Mouse (Mus musculus) kidney, adult 2 months (tissue): ENCODE measurements around the gene Hoxd3.

ENCODE experiments used
- CTCF ChIP-seq: fragments of 200-500 bp; conservative IDR thresholded peaks from 2 replicates; pipeline ENCODE4 v1.5.1; 2011; ENCODE audit warnings: low read depth, mild to moderate bottlenecking, control low read depth, low read length, moderate library complexity, mixed read lengths; ENCODE audit not compliant: insufficient read depth, insufficient read length
- POLR2A ChIP-seq: fragments of 200-500 bp; IDR thresholded peaks from one replicate; pipeline ENCODE4 v1.6.1; 2011; ENCODE audit warnings: low read depth, low read length, control low read depth

DNA sequence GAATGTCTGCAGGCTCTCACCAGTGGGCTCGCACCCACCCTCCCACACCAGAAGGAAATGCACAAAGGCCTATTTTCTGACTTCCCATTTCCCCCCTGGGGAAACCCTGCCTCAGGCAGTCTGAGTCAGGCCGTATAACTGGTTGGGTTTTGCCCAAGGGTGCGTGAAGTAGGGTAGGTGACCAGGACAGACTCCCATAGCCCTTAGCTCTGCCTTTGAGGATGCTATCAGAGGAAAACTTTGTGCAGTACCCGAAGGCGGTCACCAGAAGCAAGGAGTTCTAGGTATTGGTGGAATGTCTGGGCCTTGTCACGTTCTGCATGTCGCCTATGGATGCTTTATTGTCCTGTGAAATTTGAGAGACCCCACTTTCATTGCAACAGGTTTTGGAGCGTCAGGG lies 11.2 kb downstream of the Hoxd3 start:
- no peak for TF ChIP-seq CTCF
- no peak for TF ChIP-seq POLR2A
